Mouse (Mus musculus) T-helper 1 cell (primary cell): ENCODE data around the gene Gm7978.
"Not testable (repeated sequence)": the region's sequence is repeated elsewhere in the genome, so short reads cannot be mapped to it uniquely, and the experiment has no call there.

ENCODE experiments used
- in situ Hi-C: fragments of 300-600 bp; cut with MboI, MseI; formaldehyde crosslinking; loops from one replicate; pipeline ENCODE4 v1.15.1; 2025; ENCODE audit warnings: high pct_unique_total_duplicates

Gene Gm7978

DNA sequence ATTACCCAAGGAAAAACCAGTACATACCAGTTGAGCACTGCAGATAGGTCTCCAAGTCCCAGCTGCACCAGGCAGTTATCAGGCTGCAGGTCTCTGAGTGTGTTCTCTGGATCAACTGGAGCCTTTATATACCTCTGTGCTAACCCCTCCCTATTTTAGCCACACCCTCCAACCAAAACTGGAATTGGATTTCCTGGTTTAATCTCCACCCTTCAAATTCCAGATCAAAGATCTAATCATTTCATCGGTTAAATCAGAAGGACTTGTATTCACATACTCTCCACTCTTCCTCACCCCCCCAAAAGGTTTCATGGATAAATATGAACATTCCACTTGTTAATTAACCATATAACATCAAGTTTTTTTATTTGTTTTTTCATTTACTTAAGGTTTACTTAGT lies at the start of gene Gm7978:
TSS of gene Gm7978 (minus strand) at position 101 of the 400 bp plus-strand sequence.
- in situ Hi-C loops: not testable (repeated sequence)

GRCm38 (mm10) chr5:95775690-95776089 lies 39.7 kb upstream of the Gm7978 start, which contains the start of gene E330014E10Rik:
E330014E10Rik (plus strand) TSS chr5:95775990.
- in situ Hi-C loops: not testable (repeated sequence)

DNA sequence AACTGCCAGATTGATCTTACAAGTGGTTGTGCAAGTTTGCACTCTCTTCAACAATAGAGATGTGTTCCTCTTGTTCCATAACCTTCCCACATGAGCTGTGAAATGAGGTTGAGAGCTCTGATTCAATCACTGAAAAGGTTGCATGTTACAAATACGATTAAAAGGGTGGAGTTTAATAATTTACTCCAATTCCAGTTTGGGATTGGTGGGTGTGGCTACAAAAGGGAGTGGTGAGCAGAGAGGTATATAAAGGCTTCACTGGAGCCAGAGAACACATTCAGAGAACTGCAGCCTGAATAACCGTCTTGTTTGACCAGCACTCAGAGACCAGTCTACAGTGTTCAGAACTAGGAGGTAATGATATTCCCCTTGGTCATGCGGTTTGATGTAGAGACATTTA lies 5.7 kb upstream of the Gm7978 start, which contains the start of gene Gm7982:
TSS of gene Gm7982 (plus strand) at position 301 of the 400 bp plus-strand sequence.
- in situ Hi-C loops: not testable (repeated sequence)
